Mouse (Mus musculus) intestine, embryonic 15.5 days (tissue): ENCODE measurements around the gene Pitpnm1. TPM values are rescaled to one million over a fixed set of nuclear protein-coding genes. Genes with fewer than 3 reads are reported as not detected.

ENCODE experiments used
- ATAC-seq: fragments of 200-750 bp; cut with Nextera tagmentation; 2 replicates; pipeline ENCODE4 v1.8.0; 2017; ENCODE audit warnings: moderate TSS enrichment, moderate library complexity
- H3K27ac ChIP-seq: fragments of 300-500 bp; sonication (generic); 2 replicates; pipeline ENCODE4 v1.5.1; 2015; ENCODE audit warnings: mild to moderate bottlenecking, inconsistent platforms
- H3K27me3 ChIP-seq: fragments of 300-500 bp; sonication (generic); replicated peaks from 2 replicates; pipeline ENCODE4 v1.6.1; 2015; ENCODE audit warnings: inconsistent platforms
- H3K36me3 ChIP-seq: fragments of 300-500 bp; sonication (generic); 2 replicates; pipeline ENCODE4 v1.6.1; 2015; ENCODE audit warnings: inconsistent platforms
- H3K4me1 ChIP-seq: fragments of 300-500 bp; sonication (generic); replicated peaks from 2 replicates; pipeline ENCODE4 v1.6.1; 2015; ENCODE audit warnings: inconsistent platforms
- H3K4me2 ChIP-seq: fragments of 300-500 bp; sonication (generic); replicated peaks from 2 replicates; pipeline ENCODE4 v1.6.1; 2015; ENCODE audit warnings: mild to moderate bottlenecking, inconsistent platforms
- H3K4me3 ChIP-seq: fragments of 300-500 bp; sonication (generic); replicated peaks from 2 replicates; pipeline ENCODE4 v1.5.1; 2015; ENCODE audit warnings: inconsistent platforms
- H3K9ac ChIP-seq: fragments of 300-500 bp; sonication (generic); 2 replicates; pipeline ENCODE4 v1.6.1; 2015; ENCODE audit warnings: inconsistent platforms
- H3K9me3 ChIP-seq: fragments of 300-500 bp; sonication (generic); 2 replicates; pipeline ENCODE4 v1.6.1; 2016; ENCODE audit warnings: inconsistent platforms
- WGBS: fragments of 180-500 bp; shearing (Covaris S2); methylation state at CpG from one replicate; pipeline ENCODE4 v1.1.7; 2015; 5-methylcytosine and 5-hydroxymethylcytosine counted together
- polyA plus RNA-seq: library from polyadenylated mRNA; unstranded; fragments of >200 nt; fragmentation: Nextera tagmentation; extraction: Ambion mirVana; gene quantifications from 2 replicates; pipeline ENCODE4 v1.2.1, GENCODE M21; 2015

Pitpnm1 gene
- polyA plus RNA-seq, 1 experiment from 2014 or later = 13.8 TPM

GRCm38 (mm10) chr19:4072706-4073424 is 26.9 kb upstream of the Pitpnm1 start:
- H3K36me3 ChIP-seq = no peaks in the 10 kb centered on the region
- no peak overlapping the region for H3K9ac ChIP-seq
- H3K27me3 ChIP-seq = no peaks in the 10 kb centered on the region
- H3K4me3 ChIP-seq = no peak overlapping the region
- no peaks in the 10 kb centered on the region for H3K9me3 ChIP-seq
- no peaks in the 10 kb centered on the region for H3K4me1 ChIP-seq
- H3K4me2 ChIP-seq = no peak overlapping the region
- WGBS = 73% methylated on average over 6 of the region's 6 CpGs
- no peak for ATAC-seq
- no peak overlapping the region for H3K27ac ChIP-seq

GRCm38 (mm10) chr19:4075531-4075930 is 24.3 kb upstream of the Pitpnm1 start:
- H3K4me1 ChIP-seq = no peaks in the 10 kb centered on the region

GRCm38 (mm10) chr19:4079594-4079993 is 20.2 kb upstream of the Pitpnm1 start:
- no peaks in the 10 kb centered on the region for H3K27me3 ChIP-seq
- H3K4me1 ChIP-seq = 0 out of 2 replicates have a peak, but pooled peaks cover 4% of the 10 kb centered on the region
- no peaks in the 10 kb centered on the region for H3K36me3 ChIP-seq
- no peak overlapping the region for H3K4me2 ChIP-seq
- no peak for ATAC-seq
- no peaks in the 10 kb centered on the region for H3K9me3 ChIP-seq
- 78% methylated on average over 1 of the region's 1 CpGs for WGBS
- no peak overlapping the region for H3K9ac ChIP-seq
- H3K4me3 ChIP-seq = no peak overlapping the region
- no peak overlapping the region for H3K27ac ChIP-seq

More at GRCm38 (mm10) chr19:4075531-4075930, 24.3 kb upstream of the Pitpnm1 start:
- no peaks in the 10 kb centered on the region for H3K9me3 ChIP-seq
- no peaks in the 10 kb centered on the region for H3K27me3 ChIP-seq
- WGBS = 85% methylated on average over 1 of the region's 1 CpGs
- no peak overlapping the region for H3K4me3 ChIP-seq
- no peaks in the 10 kb centered on the region for H3K36me3 ChIP-seq
- H3K4me2 ChIP-seq = no peak overlapping the region
- no peak for ATAC-seq
- no peak overlapping the region for H3K27ac ChIP-seq
- no peak overlapping the region for H3K9ac ChIP-seq

DNA sequence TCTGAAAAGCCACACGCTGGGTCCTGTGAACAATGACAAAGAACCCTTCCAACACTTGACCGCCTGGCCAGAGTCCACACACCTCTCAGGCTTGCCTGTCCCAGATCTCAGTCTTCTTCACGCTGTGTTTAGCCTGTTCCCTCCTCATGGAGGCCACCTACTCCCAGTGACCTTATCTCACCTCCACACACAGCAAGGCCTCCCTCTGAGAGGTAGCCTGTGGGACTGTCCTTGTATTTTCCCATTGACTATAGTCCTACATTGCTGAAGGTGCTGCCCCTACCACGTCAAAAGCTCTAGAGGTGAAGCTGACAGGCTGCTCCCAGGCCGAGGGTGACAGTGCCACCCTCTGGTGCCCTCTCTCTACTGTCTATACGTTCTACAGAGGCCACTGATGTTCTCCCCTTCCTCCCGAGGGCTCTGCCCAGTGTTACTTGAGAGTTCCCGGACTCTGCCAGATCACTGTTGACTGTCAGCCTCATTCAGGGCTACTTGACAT is 19.2 kb upstream of the Pitpnm1 start:
- H3K27ac ChIP-seq = no peak overlapping the region
- no peaks in the 10 kb centered on the region for H3K9me3 ChIP-seq
- H3K36me3 ChIP-seq = no peaks in the 10 kb centered on the region
- H3K4me1 ChIP-seq = 0 out of 2 replicates have a peak, but pooled peaks cover 4% of the 10 kb centered on the region
- no peak overlapping the region for H3K4me2 ChIP-seq
- no peak overlapping the region for H3K9ac ChIP-seq
- WGBS = 61% methylated on average over 8 of the region's 8 CpGs
- ATAC-seq = no peak
- H3K27me3 ChIP-seq = no peaks in the 10 kb centered on the region
- no peak overlapping the region for H3K4me3 ChIP-seq

DNA sequence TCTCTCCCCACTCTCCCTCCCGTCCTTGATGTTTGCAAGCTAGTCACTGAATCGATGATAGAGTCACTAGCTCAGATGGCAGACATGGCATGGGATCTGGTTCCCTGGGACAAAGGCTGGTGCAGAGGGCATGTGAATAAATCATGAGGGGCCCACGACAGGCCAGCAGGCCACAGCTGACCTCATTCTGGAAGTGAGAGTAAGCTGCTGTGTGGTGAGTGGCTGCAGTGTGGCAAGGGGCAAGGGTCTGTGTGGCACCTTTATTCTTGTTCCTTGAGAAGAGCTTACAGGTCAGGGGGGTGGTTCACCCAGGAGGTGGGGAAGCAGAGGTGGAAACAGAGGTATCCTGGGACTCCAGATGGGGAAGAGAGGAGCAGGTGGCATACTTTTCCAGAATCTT is 18.4 kb upstream of the Pitpnm1 start, which contains the start of gene Cabp2:
TSS of gene Cabp2 (plus strand) at position 185 of the 400 bp plus-strand sequence.
- no peak for ATAC-seq

DNA sequence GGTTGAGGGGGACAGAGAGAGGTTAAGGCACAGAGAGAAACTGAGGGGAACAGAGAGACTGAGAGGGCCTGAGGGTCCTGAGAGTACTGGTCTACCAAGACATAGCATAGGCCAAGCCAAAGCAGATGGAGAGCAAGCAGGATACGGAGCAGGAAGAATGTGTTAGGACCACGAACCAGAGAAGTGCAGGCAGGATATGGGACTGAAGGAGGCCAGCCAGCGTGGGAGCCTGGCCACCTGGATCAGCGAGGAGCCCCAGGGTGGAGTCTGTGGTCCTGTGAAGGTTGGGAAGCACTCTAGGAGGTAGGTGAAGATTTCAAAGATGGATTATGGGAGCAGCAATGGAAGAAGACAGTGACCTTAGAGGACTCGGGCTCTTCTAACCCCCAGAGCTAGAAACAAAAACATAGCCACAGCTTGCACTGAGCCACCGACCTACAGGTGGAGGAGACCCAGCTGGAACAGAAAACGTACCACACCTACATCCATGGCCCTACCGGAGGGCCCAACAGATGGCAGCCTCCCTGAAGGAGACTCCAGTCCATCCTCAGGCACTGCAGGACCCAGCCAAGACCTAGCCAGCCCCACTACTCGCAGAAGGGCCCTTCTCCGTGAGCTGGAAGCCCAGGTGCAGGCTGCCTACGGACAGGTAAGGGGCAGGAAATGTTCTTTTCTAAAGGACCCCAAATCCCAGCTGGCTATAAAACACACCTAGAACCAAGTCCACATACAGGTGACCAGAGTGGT is 17.4 kb upstream of the Pitpnm1 start:
- no peaks in the 10 kb centered on the region for H3K36me3 ChIP-seq
- no peak overlapping the region for H3K4me2 ChIP-seq
- no peaks in the 10 kb centered on the region for H3K27me3 ChIP-seq
- no peak for ATAC-seq
- no peak overlapping the region for H3K4me3 ChIP-seq
- WGBS = 80% methylated on average over 11 of the region's 11 CpGs
- 0 out of 2 replicates have a peak, but pooled peaks cover 4% of the 10 kb centered on the region for H3K4me1 ChIP-seq
- no peak overlapping the region for H3K27ac ChIP-seq
- no peaks in the 10 kb centered on the region for H3K9me3 ChIP-seq
- H3K9ac ChIP-seq = no peak overlapping the region

More for the DNA sequence above, 18.4 kb upstream of the Pitpnm1 start, which contains the start of gene Cabp2:
- Histone ChIP-seq H3K27ac (no peak within 1 kb of the TSS), H3K4me3 (no peak within 1 kb of the TSS), H3K36me3 (no peaks in the 10 kb centered on the region), H3K9me3 (no peaks in the 10 kb centered on the region), H3K4me2 (no peak within 1 kb of the TSS), H3K27me3 (no peaks in the 10 kb centered on the region), H3K9ac (no peak within 1 kb of the TSS), H3K4me1 (0 out of 2 replicates have a peak, but pooled peaks cover 4% of the 10 kb centered on the region)
- WGBS = 56% methylated on average over 3 of the region's 3 CpGs

DNA sequence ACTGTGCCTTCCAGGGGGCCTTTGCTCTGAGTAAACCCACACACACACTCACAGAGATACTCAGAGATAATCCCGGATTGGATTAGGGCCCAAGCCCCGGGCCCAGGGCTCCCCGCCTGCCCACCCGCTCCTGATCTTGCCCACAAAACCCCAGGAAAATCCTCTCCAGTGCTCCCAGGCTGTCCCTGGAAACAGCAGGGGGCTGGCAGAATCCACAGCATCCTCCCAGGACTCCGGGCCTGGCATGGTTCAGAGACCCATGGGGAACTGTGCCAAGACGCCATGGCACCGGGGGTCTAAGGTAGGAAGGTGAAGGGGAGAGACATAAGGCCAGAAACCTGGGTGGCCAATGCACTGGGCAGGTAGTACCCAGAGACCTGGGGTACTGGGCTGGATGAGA is 16.5 kb upstream of the Pitpnm1 start:
- Histone ChIP-seq H3K4me1 (0 out of 2 replicates have a peak, but pooled peaks cover 4% of the 10 kb centered on the region), H3K36me3 (no peaks in the 10 kb centered on the region), H3K9ac (no peak overlapping the region), H3K27me3 (no peaks in the 10 kb centered on the region), H3K27ac (no peak overlapping the region), H3K4me3 (no peak overlapping the region), H3K9me3 (no peaks in the 10 kb centered on the region), H3K4me2 (no peak overlapping the region)
- 92% methylated on average over 7 of the region's 7 CpGs for WGBS
- no peak for ATAC-seq

GRCm38 (mm10) chr19:4083826-4084225 is 16.0 kb upstream of the Pitpnm1 start:
- ATAC-seq = no peak
- Histone ChIP-seq H3K27me3 (no peaks in the 10 kb centered on the region), H3K9me3 (no peaks in the 10 kb centered on the region), H3K9ac (no peak overlapping the region), H3K36me3 (no peaks in the 10 kb centered on the region), H3K4me2 (no peak overlapping the region), H3K4me1 (0 out of 2 replicates have a peak, but pooled peaks cover 4% of the 10 kb centered on the region), H3K4me3 (no peak overlapping the region), H3K27ac (no peak overlapping the region)
- 31% methylated on average over 8 of the region's 8 CpGs for WGBS

DNA sequence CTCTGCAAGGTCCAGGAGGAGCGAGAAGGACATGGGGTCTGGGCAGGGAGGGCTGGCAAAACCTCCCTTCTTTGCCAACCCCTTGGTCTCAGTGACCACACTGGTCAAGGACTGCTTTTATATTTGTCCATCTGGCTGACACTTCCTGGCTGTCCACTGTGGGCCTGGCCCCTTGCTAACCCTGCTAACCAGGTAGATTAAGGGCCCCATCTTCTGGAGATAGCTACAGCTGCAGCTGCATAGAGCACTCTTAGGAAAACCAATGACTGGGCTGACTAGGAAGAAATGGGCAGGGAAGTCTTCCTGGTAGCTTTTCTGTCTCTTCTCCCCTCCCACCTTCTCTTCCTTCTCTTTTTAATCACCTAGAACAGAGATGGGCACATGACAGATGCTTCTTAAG is 14.8 kb upstream of the Pitpnm1 start:
- Histone ChIP-seq H3K36me3 (no peaks in the 10 kb centered on the region), H3K4me2 (no peak overlapping the region), H3K9me3 (no peaks in the 10 kb centered on the region), H3K4me1 (0 out of 2 replicates have a peak, but pooled peaks cover 4% of the 10 kb centered on the region), H3K27me3 (no peaks in the 10 kb centered on the region), H3K27ac (no peak overlapping the region), H3K9ac (no peak overlapping the region), H3K4me3 (no peak overlapping the region)
- ATAC-seq = no peak
- 80% methylated on average over 1 of the region's 1 CpGs for WGBS

GRCm38 (mm10) chr19:4086156-4086555 is 13.6 kb upstream of the Pitpnm1 start:
- Histone ChIP-seq H3K36me3 (no peaks in the 10 kb centered on the region), H3K27me3 (no peaks in the 10 kb centered on the region), H3K4me3 (no peak overlapping the region), H3K9me3 (no peaks in the 10 kb centered on the region), H3K9ac (no peak overlapping the region), H3K4me2 (no peak overlapping the region), H3K4me1 (0 out of 2 replicates have a peak, but pooled peaks cover 4% of the 10 kb centered on the region), H3K27ac (no peak overlapping the region)
- ATAC-seq = no peak
- WGBS = 88% methylated on average over 15 of the region's 15 CpGs

GRCm38 (mm10) chr19:4087090-4087489 is 12.7 kb upstream of the Pitpnm1 start:
- Histone ChIP-seq H3K27ac (no peak overlapping the region), H3K9me3 (no peaks in the 10 kb centered on the region), H3K4me3 (no peak overlapping the region), H3K4me2 (no peak overlapping the region), H3K36me3 (no peaks in the 10 kb centered on the region), H3K4me1 (0 out of 2 replicates have a peak, but pooled peaks cover 4% of the 10 kb centered on the region), H3K9ac (no peak overlapping the region), H3K27me3 (no peaks in the 10 kb centered on the region)
- no peak for ATAC-seq
- 86% methylated on average over 5 of the region's 5 CpGs for WGBS

GRCm38 (mm10) chr19:4088146-4088545 is 11.7 kb upstream of the Pitpnm1 start:
- Histone ChIP-seq H3K4me1 (0 out of 2 replicates have a peak, but pooled peaks cover 4% of the 10 kb centered on the region), H3K4me3 (no peak overlapping the region), H3K36me3 (no peaks in the 10 kb centered on the region), H3K4me2 (no peak overlapping the region), H3K27me3 (no peaks in the 10 kb centered on the region), H3K9me3 (no peaks in the 10 kb centered on the region), H3K27ac (no peak overlapping the region), H3K9ac (no peak overlapping the region)
- 0 out of 2 replicates have a peak, but pooled peaks have one; percentile 27 for ATAC-seq
- 43% methylated on average over 5 of the region's 5 CpGs for WGBS
